Mouse (Mus musculus) urinary bladder, adult 2 months (tissue): ENCODE results near the gene Gm20388. TPM values are rescaled to one million over a fixed set of nuclear protein-coding genes. Genes with fewer than 3 reads are reported as not detected.

Source experiments
- DNase-seq: peaks from one replicate; pipeline ENCODE4 v3.0.0; 2022; ENCODE audit warnings: low spot score
- polyA plus RNA-seq: library from polyadenylated mRNA; depleted of rRNA; stranded (reverse); fragments of >200 nt; gene quantifications from 2 replicates; pipeline ENCODE4 v1.2.3, GENCODE M21; 2012

Gm20388 gene
- polyA plus RNA-seq, 1 experiment = 50.2 TPM

DNA sequence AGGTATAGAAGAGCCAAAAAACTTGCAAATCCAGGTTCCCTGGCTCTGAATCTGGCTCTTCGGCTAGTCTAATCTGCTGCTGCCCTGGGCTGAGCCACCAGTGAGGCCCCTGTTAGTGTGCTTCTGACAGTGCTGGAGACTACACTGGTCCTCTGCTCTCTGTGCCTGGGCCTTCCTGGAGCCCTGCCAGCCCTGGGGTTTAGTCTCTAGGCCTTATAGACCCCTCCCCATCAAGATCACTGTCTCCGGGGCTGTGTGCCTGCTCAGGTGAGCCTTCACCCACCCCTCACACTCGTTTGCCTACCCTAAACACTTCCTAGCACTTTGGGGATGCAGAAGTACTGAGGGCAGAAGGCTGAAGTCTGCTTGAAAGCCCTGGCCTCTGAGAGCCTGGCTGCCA is 208.8 kb downstream of the Gm20388 start:
- DNase-seq = no peak

DNA sequence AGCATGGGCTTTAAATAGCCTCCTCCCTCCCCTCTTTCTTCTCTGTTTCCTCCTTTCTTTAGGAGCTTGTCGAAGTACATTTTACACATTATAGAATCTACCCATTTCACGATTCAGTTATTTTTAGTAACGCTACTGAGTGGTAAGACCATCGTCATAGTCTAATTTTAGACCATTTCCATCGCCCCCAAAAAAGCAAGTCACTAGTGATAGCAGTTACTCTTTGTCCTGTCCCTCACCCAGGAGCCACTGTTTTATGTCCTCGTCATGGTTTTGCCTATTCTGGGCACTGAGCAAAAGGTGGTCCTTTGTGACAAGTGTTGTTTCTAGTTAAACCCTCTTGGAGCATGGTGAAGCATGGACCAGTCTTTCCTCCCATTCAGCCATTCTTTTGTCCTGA is 209.3 kb downstream of the Gm20388 start:
- no peak for DNase-seq

DNA sequence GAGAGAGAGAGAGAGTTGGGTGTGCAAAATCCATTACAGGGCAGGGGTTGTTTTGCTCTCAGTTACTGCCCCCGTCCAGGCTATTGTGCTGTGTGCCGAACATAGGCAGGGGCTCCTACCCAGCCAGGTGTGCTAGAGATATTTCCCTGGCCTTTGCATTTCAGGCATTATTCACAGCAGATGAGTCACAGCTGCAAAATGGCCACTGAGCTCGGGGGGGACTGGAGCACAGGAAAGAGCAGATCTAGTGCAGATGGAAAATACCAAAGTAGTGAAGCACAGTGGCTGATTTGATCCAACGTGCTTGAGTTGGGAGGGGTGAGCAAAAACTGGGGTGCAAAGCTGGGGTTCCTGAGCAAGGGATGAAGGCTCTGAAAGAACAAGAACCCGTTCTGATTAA is 210.3 kb downstream of the Gm20388 start:
- DNase-seq = no peak

DNA sequence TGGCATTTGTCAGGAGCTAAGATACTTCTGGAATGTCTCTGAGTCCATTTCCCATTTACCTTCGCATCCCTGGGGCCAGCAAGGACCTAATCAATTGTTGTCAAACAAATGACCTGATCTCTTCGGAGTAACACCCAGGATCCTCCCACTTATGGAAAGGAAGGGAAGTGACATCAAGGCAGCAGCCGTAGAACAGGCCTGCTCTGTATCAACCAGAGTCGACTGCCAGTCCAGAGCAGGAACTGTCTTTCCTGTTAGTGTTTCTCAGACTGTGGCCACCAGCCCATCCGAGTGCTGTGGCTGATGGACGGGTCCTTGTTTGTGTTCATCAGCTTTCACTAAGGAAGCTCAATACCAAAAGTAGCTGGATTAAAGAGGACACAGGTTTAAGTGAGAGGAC is 213.6 kb downstream of the Gm20388 start:
- DNase-seq = no peak

DNA sequence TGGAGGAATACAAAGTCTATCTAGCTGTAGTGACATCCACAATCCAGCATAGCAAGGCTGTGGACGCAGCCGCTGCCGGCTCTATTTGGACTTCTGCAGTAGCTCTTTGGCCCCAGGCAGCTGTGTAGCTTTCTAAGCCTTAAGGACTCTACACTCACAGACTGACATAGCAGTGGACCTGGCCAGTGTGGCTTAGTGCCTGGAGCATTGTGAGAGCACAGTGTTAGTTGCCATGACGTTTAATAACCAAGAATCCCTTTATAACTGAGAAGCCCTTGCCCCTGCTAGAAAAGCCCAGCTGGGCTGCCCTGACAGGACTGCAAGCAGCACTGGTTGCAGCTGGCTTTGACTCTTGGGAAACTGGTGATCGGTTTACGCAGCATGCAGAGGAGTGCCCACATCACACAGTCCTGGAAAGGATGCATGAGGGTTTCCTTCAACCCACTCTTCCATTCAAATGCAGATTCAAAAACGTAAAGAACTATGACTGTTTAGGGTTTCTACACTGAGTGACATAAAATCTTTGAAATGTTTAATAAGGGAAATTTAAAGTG is 214.3 kb downstream of the Gm20388 start:
- no peak for DNase-seq

DNA sequence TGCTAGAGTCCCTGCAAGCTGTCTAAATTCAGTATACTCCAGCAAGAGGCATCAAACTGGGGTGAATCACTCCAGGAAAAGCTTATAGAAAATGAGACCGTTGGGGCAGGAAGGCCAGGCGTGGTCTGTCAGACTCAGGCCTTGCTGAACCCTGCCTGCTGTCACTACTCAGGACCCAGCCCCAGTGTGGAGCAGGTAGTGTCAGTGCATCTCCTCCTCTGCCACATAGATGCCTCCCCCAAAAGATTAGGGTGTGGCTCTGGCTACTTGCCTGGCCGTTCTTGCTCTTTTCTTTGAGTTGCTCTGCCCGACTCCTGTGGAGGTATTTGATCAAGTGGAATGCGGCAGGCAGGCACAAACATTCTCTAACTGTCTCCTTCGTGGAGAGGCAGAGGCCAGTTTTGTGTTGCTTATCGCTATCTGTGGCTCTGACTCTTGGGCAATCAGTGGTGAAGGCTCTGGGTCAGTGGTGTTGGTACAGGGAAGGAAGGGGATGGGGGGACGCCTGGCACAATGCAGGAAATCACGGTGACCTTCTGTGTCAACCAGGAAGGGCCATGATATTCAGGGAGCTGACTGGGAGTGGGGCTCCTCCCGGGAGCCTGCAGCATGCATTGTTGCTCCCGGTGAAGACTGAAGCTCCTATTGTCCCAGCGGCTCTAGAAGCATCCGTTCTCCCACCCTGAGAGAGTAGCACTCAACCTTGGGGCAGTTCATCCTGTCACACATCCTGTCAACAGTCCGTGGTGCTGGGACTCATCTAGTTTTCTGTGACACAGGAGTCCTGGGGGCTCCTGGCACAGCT is 215.9 kb downstream of the Gm20388 start:
- no peak for DNase-seq

DNA sequence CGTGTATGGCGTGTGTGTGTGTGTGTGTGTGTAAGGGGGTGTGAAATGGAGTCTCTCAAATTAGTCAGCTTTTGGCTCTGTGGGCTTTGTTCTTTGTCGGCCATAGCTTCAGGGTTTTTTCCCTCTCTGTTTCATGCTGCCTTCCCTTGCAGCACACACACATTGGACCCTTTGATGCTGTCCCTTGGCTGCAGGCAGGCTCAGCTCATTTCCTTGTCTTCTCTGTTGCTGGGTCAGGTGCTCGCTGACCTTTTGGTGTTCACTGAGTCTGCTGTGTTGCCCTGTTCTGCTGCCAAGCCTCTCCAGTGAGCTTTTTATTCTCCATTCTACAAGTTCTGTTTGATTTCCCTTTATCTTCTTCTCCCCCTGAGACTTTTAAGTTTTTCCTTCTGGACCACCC is 218.9 kb downstream of the Gm20388 start:
- no peak for DNase-seq

DNA sequence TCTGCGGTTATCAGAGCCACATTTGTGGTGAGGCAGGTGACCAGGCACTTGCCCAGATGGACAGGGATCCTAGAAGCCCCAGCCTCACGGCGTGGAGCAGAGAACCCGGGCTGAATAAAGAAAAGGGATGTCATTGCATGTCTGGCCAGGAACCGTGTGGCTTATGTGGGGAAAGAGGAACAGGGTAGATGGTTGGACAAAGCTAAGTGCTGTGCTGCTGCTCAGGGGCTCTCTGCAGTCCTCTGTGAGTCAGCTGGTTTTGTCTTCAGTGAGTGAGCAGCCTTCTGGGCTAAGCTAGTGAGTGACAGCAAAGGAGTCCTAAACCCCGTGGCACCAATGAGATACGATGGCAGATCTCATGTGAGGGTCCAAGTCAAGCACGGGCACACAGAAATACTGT is 220.5 kb downstream of the Gm20388 start:
- no peak for DNase-seq

DNA sequence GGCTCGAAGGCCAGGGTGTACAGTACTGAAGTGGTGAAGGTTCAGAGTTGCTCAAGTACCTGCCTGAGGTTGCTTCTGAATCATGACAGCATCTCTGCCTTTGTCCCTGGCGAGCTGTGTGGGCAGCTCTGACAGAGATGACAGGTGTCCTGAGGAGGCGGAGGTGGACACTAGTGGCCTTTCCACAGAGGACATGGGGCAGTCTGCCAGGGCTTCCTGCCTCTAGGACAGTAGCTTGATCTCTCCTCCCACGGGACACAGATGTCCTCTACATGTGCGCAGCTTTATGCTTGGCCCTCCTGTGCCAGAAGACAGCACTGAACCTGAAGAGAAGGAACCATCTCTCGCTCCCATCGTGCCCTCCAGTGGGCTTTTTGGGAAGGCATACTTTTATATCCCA is 222.5 kb downstream of the Gm20388 start:
- DNase-seq = no peak

DNA sequence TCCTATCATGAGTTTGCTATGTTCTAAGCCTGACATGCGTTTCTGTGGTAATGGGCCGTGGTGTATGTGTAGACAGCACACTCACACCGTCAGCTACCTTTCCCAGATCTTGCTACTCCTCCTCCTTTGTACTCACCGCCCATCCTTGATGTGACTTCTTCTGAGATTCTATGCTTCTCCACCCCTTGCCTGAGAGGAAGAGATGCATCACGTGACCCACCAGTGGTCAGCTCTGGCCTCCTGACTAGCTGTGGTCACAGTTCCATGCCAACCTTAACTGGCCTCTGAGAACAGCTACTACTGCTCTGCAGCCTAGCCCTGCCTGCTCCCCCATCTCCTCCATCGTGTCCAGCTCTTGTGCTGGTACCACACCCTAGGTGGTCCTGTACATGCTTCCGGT is 225.0 kb downstream of the Gm20388 start:
- no peak for DNase-seq

DNA sequence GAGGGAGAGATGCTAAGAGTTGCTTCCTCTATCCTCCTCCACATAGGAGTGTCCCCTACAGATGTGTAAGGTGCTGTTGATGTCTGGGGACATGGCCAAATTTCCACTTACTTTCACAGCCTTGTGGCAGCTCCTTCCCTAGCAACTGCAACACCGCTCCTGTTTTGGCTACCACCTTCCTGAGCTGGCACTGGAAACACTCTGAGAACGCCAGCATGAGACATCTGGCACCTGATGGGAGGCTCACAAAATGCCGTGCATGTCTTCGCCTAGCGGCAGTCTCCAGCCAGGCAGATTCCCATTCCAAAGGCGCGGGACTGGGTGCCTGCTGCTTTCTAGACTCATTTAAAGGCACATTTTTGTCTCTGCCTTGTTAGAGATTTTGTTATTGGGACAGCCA is 226.0 kb downstream of the Gm20388 start:
- DNase-seq = no peak

DNA sequence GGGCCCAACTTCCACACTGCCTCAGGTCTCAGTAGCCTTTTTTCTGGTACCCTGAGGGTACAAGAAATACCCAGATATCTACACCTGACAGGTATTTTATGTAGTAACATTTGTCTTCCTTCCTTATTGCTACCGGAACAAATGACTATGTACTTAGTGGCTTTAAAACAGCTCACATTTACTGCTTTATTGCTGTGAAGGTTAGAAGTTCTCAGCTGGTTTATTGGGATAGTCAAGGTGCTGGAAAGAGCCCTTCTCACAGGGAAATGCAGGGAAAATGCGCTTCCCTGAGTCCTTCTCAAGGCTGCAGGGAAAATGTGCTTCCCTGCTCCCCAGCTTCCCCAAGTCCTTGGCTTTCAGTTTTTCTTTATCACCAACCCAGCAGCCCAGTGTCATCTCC is 228.3 kb downstream of the Gm20388 start:
- no peak for DNase-seq

DNA sequence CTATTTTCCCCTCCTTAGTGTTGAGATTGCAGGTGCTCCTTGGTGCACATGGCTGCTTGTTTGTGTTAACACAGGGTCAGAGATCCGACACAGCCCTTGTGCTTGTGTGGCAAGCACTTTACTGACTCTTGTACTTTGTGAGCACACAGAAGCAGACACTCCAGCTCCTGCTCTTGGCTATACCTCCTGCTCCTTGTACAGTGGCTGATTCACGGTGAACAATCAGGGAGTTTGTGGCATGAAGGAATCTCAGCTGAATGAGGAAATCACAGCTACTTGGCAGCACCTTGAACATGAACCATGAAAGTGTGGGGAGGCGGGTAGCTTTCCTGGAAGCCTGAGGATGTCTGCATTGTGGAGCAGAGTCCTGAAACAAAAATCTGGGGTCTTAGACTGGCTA is 230.1 kb downstream of the Gm20388 start:
- no peak for DNase-seq

DNA sequence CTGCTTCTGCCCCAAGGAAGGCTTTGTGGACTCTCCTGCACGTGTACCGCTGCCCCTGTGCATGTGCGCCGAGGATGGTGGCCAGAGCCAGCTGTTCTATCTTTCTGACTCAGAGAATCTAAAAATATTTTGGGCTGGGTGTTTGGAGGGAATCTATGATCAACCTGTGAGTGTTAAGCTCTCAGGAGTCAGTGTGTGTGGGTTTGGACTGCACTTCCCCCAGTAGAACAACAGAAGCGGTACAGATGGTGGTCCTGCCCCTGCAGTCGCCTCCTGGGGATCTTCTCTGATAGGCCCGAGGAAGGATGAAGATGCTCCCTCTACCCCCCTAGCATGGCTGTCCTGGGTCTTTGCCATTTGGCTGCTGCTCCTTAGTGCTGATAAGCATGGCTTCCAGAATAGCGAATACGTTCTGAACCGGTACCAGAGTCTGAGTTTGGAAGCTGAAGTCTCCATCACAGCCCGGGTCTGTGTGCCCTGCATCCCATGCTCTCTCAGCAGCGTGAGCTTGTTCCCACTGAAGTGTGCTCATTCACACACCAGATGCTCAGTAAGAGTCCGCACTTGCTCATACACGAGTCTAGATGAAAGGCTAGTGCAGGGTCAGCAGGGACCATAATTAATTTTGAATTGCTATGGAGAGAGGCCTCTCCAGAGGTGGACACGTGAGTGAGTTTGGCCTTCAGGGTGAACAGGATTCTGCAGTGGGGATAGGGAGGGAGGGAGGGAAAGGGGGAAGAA is 233.4 kb downstream of the Gm20388 start:
- DNase-seq = no peak

DNA sequence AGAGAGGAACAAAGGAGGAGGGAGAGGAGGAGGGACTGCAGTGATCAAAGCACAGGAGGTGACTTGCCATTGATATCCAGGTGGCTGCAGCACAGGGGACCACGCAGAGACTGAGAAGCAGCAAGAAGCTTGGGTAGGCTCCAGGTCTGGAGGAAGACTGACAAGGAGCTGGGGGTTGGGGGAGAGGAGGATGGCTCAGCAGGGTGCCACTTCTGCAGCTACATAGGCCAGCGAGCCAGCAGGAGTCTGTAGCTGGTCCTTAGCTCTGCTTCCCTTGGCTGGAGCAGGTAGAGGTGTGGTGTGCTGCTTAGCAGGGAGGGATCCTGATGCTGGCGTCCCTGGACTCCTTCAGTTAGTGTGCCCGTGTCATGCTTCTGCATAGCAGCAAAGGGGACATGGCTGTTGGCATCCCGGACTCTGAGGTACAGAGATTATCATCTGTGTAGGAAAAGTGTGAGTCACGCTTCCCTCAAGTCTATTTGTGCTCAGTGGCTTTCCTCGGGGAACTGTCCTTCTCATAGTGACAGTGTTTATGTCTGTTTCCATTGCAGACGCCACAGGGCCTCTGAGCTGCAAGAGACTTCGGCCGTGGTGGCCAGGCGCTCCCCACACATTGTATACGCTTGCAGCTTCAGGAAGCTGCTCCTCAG is 234.1 kb downstream of the Gm20388 start:
- DNase-seq = no peak

DNA sequence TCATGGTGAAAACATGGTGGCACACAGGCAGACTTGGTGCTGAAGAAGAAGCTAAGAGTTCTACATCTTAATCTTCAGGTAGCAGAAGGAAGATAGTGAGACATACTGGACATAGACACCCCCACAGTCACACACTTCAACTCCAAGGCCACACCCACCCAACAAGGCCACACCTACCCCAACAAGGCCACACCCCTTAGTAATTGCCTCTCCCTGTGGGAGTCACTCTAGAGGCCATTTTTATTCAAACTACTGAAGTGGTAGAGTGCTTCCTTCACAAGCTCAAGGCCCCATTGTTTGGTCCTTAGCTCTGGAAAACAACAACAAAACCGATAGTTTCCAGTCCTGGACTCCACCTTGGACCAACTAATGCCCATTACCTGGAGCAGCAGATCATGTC is 235.4 kb downstream of the Gm20388 start:
- no peak for DNase-seq

DNA sequence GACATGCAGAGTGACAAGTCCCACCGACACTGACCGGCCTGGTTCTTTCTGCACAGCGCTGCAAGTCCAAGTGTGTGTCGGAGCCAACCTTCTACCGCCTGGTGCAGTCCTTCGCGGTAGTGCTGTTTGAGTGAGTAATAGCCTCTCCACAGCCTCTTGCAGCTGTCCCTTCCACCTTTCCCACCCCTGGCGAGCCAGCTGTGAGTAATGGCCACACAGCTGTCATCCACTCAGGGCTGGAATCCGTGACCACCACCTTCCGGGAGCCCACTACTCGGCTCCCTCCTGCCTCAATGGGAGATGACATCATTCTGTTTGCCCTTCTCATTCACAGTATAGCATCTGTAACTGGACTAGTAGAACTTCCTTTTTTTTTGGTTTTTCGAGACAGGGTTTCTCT is 239.4 kb downstream of the Gm20388 start:
- no peak for DNase-seq

DNA sequence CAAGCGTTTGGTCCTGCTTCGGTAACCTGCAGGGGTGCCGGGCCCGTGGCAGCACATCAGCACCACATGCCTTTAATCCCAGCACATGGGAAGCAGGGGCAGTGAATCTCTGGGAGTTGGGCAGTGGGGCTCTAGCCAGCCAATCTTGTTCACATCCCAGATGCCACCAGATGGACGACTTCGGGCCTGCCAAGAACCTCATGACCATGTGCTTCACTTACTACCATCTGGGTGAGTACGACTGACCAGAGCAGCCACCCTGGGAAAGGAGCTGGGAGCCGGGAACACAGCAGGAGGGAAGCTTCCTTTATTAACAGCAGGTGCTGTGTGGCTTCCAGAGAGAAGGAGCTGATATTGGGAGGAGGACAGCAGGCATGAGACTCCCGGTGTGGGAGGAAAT is 240.5 kb downstream of the Gm20388 start:
- DNase-seq = no peak

DNA sequence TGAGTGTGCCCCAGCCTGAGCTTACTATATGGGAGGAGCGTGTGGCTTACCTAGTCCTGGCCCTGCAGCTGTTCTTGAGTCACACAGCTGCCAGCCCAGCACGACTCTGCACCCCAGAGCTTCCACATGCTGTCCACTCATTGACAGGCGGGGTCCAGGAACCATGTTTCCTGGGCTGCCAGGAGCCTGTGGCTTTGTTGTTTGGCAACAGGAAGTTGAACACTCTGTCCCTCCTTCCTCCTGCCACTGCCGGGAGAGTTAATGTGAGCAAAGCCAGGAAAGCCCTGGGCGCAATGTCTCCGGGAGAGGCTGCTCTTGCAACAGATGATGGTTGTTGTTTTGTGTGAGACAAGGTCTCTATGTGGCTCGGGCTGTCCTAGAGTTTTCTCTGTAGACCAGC is 242.0 kb downstream of the Gm20388 start:
- no peak for DNase-seq

DNA sequence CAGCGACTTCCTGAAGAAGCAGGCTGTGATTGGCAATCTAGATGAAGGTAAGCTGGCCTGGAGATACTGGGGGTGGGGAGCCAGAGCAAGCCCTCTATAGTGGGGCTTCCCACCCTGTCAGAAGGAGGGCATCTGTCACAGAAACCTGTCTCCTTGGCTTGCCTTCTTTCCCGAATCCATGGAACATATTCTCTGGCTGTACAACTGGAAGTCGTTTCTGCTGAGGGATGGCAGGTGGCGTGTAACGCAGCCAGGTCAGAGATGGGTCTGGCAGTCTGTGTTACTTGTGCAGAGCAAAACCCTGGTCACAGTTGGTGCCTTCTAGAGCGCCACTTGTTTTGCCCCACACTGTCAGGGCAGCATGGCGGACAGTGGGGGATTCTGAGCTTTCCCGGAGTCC is 249.7 kb downstream of the Gm20388 start:
- DNase-seq = no peak

DNA sequence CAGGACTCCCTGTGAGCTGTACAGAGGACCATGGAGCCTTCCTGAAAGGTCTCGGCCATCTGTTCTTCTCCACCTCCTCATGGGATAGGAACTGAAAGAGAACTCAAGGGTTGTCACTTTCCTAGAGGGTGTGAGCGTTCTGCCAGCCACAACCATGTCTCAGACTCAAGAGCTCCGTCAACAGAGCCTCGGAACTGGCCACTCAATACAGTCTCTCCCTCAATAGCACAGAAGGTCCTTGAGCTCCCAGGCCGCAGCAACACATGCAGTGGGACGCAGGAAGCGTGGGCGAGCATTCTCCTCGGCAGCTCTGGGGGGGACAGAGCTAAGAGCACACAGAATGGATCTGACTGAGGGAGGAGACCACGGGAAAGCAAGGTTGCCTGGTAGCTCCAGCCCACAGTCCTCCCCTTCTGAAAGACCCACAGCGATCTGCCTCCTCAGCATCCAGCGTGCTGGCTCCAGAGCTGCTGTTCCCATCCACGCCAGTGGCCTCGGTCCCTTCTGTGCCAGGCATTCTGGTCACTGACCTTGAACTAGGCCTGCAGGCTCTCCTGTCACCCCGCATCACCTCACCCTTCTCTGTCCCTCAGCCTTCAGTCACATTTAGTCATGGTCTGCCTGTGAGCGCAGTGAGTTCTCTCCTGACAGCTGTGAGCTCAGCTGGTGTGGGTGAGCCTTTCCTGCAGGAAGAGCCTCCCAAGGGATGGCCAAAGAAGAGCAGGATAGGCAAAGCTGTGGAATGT is 251.2 kb downstream of the Gm20388 start:
- no peak for DNase-seq

DNA sequence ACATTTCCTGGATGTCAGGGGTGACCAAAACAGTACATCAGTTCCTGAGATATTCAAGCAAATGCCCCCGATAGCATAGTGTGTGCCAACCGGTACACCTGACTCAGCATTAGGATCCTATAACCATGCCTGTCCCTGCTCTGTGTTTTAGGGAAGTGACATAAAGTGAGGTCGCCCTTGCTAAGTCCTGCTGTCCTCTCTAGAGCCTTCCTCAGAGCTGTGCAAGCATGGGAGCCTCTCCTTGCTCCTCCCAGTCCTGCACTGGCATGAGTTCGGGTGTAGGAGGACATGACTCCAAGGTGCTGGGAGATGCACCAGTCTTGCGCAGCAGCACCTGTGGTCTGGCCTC is 251.7 kb downstream of the Gm20388 start:
- no peak for DNase-seq
